ENCODE assay signal across 10 mouse cellular contexts in genomic region chr6:86349257-86349656, GRCm38 (mm10). TPM values are rescaled to one million over a fixed set of nuclear protein-coding genes. Genes with fewer than 3 reads are reported as not detected.
DNase-seq lines count a peak whose midpoint lies in the region; ATAC-seq lines count a peak whose summit lies in the region.
"Had no signal": no experiment of that assay in that cellular context is flagged by ENCODE, and none has a peak within 500 bp of the region (broad histone marks: within the 10 kb centered on the region; RNA-seq: fewer than 3 reads in every experiment).

No protein-coding gene starts in this region.

- no peak overlapping the region for H3K9ac ChIP-seq in hindbrain, embryonic 12.5 days
- H3K9ac ChIP-seq: embryonic facial prominence, embryonic 13.5 days; hindbrain, embryonic 15.5 days had no signal

- peak; percentile 20 to 23 for DNase-seq in cerebellum, adult 18-20 months
- no peak for DNase-seq in cerebellum, adult 11-12 months
- DNase-seq in kidney, postnatal 14 days, result peak; percentile 24
- DNase-seq in kidney, adult 18-20 months, result no peak
- DNase-seq in A20 (ENCODE audit: low read depth, low spot score), result peak; percentile 41
- peak; percentile 13 for DNase-seq in embryonic facial prominence, embryonic 10.5 days (ENCODE audit: low spot score)
- no peak for DNase-seq in urinary bladder, postnatal 14 days (ENCODE audit: low spot score)

- WGBS in embryonic facial prominence, embryonic 10.5 days, result 56% methylated on average over 7 of the region's 7 CpGs
- WGBS in hindbrain, embryonic 12.5 days, result 58% methylated on average over 7 of the region's 7 CpGs

- no peaks in the 10 kb centered on the region for H3K9me3 ChIP-seq in embryonic facial prominence, embryonic 10.5 days
- no peaks in the 10 kb centered on the region for H3K9me3 ChIP-seq in hindbrain, embryonic 12.5 days (replicated peaks)
- H3K9me3 ChIP-seq: embryonic facial prominence, embryonic 13.5 days; hindbrain, embryonic 15.5 days had no signal

- H3K4me3 ChIP-seq in embryonic facial prominence, embryonic 10.5 days, result no peak overlapping the region
- H3K4me3 ChIP-seq in hindbrain, embryonic 12.5 days, result no peak overlapping the region
- H3K4me3 ChIP-seq: embryonic facial prominence, embryonic 13.5 days; hindbrain, embryonic 15.5 days had no signal

- peaks cover 11% of the 10 kb centered on the region for H3K4me1 ChIP-seq in embryonic facial prominence, embryonic 10.5 days
- H3K4me1 ChIP-seq in hindbrain, embryonic 12.5 days, result peaks cover 3% of the 10 kb centered on the region; the same call in 1 of the 2 replicates
- H3K4me1 ChIP-seq: embryonic facial prominence, embryonic 13.5 days; hindbrain, embryonic 15.5 days had no signal

- no peak overlapping the region for H3K4me2 ChIP-seq in hindbrain, embryonic 12.5 days (replicated peaks)
- H3K4me2 ChIP-seq: embryonic facial prominence, embryonic 13.5 days; hindbrain, embryonic 15.5 days had no signal

- ATAC-seq in hindbrain, embryonic 12.5 days (ENCODE audit: low FRiP score), result no peak

- no peak overlapping the region for H3K27ac ChIP-seq in embryonic facial prominence, embryonic 10.5 days (replicated peaks)
- no peak overlapping the region for H3K27ac ChIP-seq in hindbrain, embryonic 12.5 days
- H3K27ac ChIP-seq: embryonic facial prominence, embryonic 13.5 days; hindbrain, embryonic 15.5 days had no signal

- no peaks in the 10 kb centered on the region for H3K36me3 ChIP-seq in embryonic facial prominence, embryonic 10.5 days (replicated peaks)
- no peaks in the 10 kb centered on the region for H3K36me3 ChIP-seq in hindbrain, embryonic 12.5 days
- H3K36me3 ChIP-seq: embryonic facial prominence, embryonic 13.5 days; hindbrain, embryonic 15.5 days had no signal

- no peaks in the 10 kb centered on the region for H3K27me3 ChIP-seq in embryonic facial prominence, embryonic 10.5 days (replicated peaks; ENCODE audit: low read depth, poor library complexity, severe bottlenecking)
- H3K27me3 ChIP-seq in hindbrain, embryonic 12.5 days, result peaks cover 3% of the 10 kb centered on the region; the same call in 1 of the 2 replicates
- H3K27me3 ChIP-seq: embryonic facial prominence, embryonic 13.5 days; hindbrain, embryonic 15.5 days had no signal

RNA-seq across cellular contexts. Expression of gene Fam136a, which starts 16.2 kb away (rescaled TPM):
- 191 and 201 TPM in 2 replicates for polyA plus RNA-seq in embryonic facial prominence, embryonic 10.5 days (2016; fragmentation: Nextera tagmentation; extraction: Ambion mirVana)
- 107 and 116 TPM in 2 replicates for polyA plus RNA-seq in hindbrain, embryonic 12.5 days (2016; fragmentation: Nextera tagmentation; extraction: Ambion mirVana)

RNA-seq across cellular contexts. Expression of gene Snrpg, which starts 21.8 kb away (rescaled TPM):
- 902 and 949 TPM in 2 replicates for polyA plus RNA-seq in embryonic facial prominence, embryonic 10.5 days (2016; fragmentation: Nextera tagmentation; extraction: Ambion mirVana)
- polyA plus RNA-seq in hindbrain, embryonic 12.5 days (2016; fragmentation: Nextera tagmentation; extraction: Ambion mirVana), result 394 and 521 TPM in 2 replicates

RNA-seq across cellular contexts. Expression of gene Pcyox1, which starts 47.7 kb away (rescaled TPM):
- polyA plus RNA-seq in embryonic facial prominence, embryonic 10.5 days (2016; fragmentation: Nextera tagmentation; extraction: Ambion mirVana), result 68.2 and 73.0 TPM in 2 replicates
- 123 and 125 TPM in 2 replicates for polyA plus RNA-seq in hindbrain, embryonic 12.5 days (2016; fragmentation: Nextera tagmentation; extraction: Ambion mirVana)

RNA-seq across cellular contexts. Expression of gene Tia1, which starts 54.8 kb away (rescaled TPM):
- polyA plus RNA-seq in embryonic facial prominence, embryonic 10.5 days (2016; fragmentation: Nextera tagmentation; extraction: Ambion mirVana), result 214 and 222 TPM in 2 replicates
- 349 and 355 TPM in 2 replicates for polyA plus RNA-seq in hindbrain, embryonic 12.5 days (2016; fragmentation: Nextera tagmentation; extraction: Ambion mirVana)

Comparison
In these comparisons a context has a peak if more than half of its experiments do, and no peak if none do; other contexts are left out.
1. DNase-seq: peak in cerebellum, adult 18-20 months (2 of 2), kidney, postnatal 14 days (single experiment), A20 (single experiment) and embryonic facial prominence, embryonic 10.5 days (single experiment); none in cerebellum, adult 11-12 months (single experiment), kidney, adult 18-20 months (single experiment) and urinary bladder, postnatal 14 days (single experiment).